Mouse (Mus musculus) kidney, postnatal 0 days (tissue): ENCODE data around the gene Sptbn1. TPM values are rescaled to one million over a fixed set of nuclear protein-coding genes. Genes with fewer than 3 reads are reported as not detected.

Experiments
- ATAC-seq: fragments of 200-750 bp; cut with Nextera tagmentation; replicated peaks from 2 replicates; pipeline ENCODE4 v1.8.0; 2017; ENCODE audit warnings: low read depth, moderate number of reproducible peaks, moderate TSS enrichment, moderate library complexity; ENCODE audit not compliant: low FRiP score
- DNase-seq: peaks from one replicate; pipeline ENCODE4 v3.0.0-alpha.2; 2016; ENCODE audit warnings: low spot score
- H3K27ac ChIP-seq: fragments of 300-500 bp; sonication (generic); 2 replicates; pipeline ENCODE4 v1.5.1; 2014; ENCODE audit warnings: mild to moderate bottlenecking
- H3K27me3 ChIP-seq: fragments of 300-500 bp; sonication (generic); 2 replicates; pipeline ENCODE4 v1.6.1; 2014; ENCODE audit warnings: low read length, mixed read lengths; ENCODE audit not compliant: insufficient read depth
- H3K36me3 ChIP-seq: fragments of 300-500 bp; sonication (generic); 2 replicates; pipeline ENCODE4 v1.6.1; 2014; ENCODE audit warnings: low read length, mixed read lengths; ENCODE audit not compliant: insufficient read depth
- H3K4me1 ChIP-seq: fragments of 300-500 bp; sonication (generic); replicated peaks from 2 replicates; pipeline ENCODE4 v1.6.1; 2014; ENCODE audit warnings: antibody characterized with exemption, low read length, mixed read lengths; ENCODE audit not compliant: insufficient read depth
- H3K4me2 ChIP-seq: fragments of 300-500 bp; sonication (generic); 2 replicates; pipeline ENCODE4 v1.6.1; 2014; ENCODE audit warnings: mild to moderate bottlenecking, low read length, moderate library complexity, mixed read lengths
- H3K4me3 ChIP-seq: fragments of 300-500 bp; sonication (generic); replicated peaks from 2 replicates; pipeline ENCODE4 v1.5.1; 2014; ENCODE audit warnings: low read depth, low read length
- H3K9ac ChIP-seq: fragments of 300-500 bp; sonication (generic); 2 replicates; pipeline ENCODE4 v1.6.1; 2014; ENCODE audit warnings: low read depth, low read length
- H3K9me3 ChIP-seq: fragments of 300-500 bp; sonication (generic); replicated peaks from 2 replicates; pipeline ENCODE4 v1.6.1; 2016; ENCODE audit warnings: low read length, inconsistent platforms, mixed read lengths
- CTCF ChIP-seq: IDR thresholded peaks from 2 replicates; pipeline ENCODE4 v1.5.1; 2016; ENCODE audit warnings: antibody characterized with exemption, low read depth, mild to moderate bottlenecking, moderate library complexity
- WGBS: fragments of 180-500 bp; shearing (Covaris S2); extraction: QIAGEN DNeasy Blood & Tissue Kit; methylation state at CpG from one replicate; pipeline ENCODE4 v1.1.7; 2014; 5-methylcytosine and 5-hydroxymethylcytosine counted together
- polyA plus RNA-seq: library from polyadenylated mRNA; unstranded; fragments of >200 nt; fragmentation: Nextera tagmentation; extraction: Ambion mirVana; gene quantifications from 2 replicates; pipeline ENCODE4 v1.2.1, GENCODE M21; 2015

Gene Sptbn1
- polyA plus RNA-seq, 1 experiment from 2014 or later = 119 TPM

DNA sequence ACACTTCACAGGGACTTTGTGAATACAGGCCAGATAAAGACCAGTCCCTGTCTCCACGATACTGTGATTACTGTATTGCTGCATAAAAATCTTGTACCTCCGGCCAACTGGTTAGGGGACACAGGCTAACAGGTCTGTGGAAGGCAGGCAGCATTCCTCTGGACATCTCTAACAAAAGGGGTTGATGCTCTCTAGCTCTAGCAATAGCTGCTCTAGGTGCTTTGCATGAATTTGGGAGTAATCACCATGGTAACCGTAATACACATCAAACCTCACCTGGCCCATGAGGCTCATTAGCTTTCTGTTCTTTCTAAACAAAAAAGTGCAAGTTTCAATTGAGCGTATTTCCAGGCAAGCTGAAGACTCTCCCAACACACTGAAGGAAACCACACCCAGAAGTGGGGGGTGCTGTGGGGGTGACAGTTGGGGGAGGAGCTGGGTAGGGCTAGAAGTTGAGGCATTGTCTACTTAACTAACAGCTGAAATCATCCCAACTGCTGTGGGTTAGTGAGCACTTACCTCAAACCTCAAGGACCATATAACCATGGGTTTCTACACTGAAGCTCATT lies 81.0 kb downstream of the Sptbn1 start:
- no peak for TF ChIP-seq CTCF
- WGBS = 82% methylated on average over 4 of the region's 4 CpGs
- DNase-seq (no peak), ATAC-seq (no peak)
- Histone ChIP-seq H3K9ac (no peak overlapping the region), H3K27me3 (no peaks in the 10 kb centered on the region), H3K36me3 (no peaks in the 10 kb centered on the region), H3K4me3 (no peak overlapping the region), H3K4me2 (no peak overlapping the region), H3K4me1 (no peaks in the 10 kb centered on the region; the same call in 1 of the 2 replicates), H3K9me3 (no peaks in the 10 kb centered on the region), H3K27ac (no peak overlapping the region)

DNA sequence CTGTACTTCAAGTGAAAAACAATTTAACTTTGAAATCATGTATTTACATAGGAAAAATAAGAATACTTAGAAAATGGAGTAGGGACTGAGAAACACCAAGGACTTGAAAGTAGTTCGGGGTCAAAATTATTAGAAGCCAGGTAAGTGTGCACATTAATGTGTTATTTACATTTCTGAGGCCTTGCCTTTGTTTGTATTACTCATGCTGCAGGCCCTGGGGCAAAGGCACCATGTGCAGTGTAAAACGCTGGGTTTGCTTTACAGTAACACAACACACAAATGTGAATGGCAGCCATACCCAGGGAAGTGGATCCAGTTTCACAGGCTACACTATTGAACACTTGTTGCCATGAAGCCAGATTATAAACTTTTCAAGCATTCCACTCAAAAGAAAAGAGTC lies 83.4 kb downstream of the Sptbn1 start:
- no peaks in the 10 kb centered on the region for H3K9me3 ChIP-seq
- no peak overlapping the region for H3K4me2 ChIP-seq
- no peaks in the 10 kb centered on the region for H3K36me3 ChIP-seq
- ATAC-seq (no peak), DNase-seq (no peak)
- no peak overlapping the region for H3K4me3 ChIP-seq
- no peaks in the 10 kb centered on the region for H3K4me1 ChIP-seq
- TF ChIP-seq CTCF = no peak
- H3K27me3 ChIP-seq = no peaks in the 10 kb centered on the region
- 50% methylated on average over 2 of the region's 2 CpGs for WGBS
- H3K27ac ChIP-seq = 0 out of 2 replicates have a peak overlapping the region, but pooled peaks have one; percentile 5
- no peak overlapping the region for H3K9ac ChIP-seq

GRCm38 (mm10) chr11:30182716-30183411 lies 85.1 kb downstream of the Sptbn1 start:
- Histone ChIP-seq H3K36me3 (no peaks in the 10 kb centered on the region), H3K4me2 (no peak overlapping the region), H3K9me3 (no peaks in the 10 kb centered on the region), H3K27ac (0 out of 2 replicates have a peak overlapping the region, but pooled peaks have one; percentile 15), H3K4me3 (no peak overlapping the region), H3K27me3 (no peaks in the 10 kb centered on the region), H3K9ac (no peak overlapping the region), H3K4me1 (peaks cover 1% of the 10 kb centered on the region; the same call in 1 of the 2 replicates)
- DNase-seq = no peak
- TF ChIP-seq CTCF = no peak
- WGBS = 77% methylated on average over 8 of the region's 8 CpGs
- no peak for ATAC-seq

DNA sequence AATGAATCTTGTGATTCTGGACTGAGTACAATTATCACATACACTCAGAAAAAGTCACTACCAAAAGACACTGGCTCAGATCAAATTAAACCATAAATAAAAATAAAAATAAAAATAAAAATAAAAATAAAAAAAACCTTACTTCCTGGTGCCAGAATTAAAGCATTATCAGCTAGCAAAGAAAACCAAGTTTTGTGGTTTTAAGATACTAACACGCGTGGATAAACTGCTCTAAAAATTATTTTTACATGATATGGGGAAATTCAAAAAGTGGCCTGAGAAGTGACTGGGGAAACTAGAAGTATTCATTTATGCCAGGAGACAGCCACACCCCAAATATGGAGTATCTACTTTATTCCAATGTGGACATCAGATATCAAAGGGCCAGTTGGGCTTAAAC lies 89.8 kb downstream of the Sptbn1 start:
- 89% methylated on average over 2 of the region's 2 CpGs for WGBS
- Histone ChIP-seq H3K9ac (no peak overlapping the region), H3K4me2 (no peak overlapping the region), H3K27me3 (no peaks in the 10 kb centered on the region), H3K9me3 (no peaks in the 10 kb centered on the region), H3K4me1 (peaks cover 13% of the 10 kb centered on the region), H3K27ac (0 out of 2 replicates have a peak overlapping the region, but pooled peaks have one; percentile 63), H3K4me3 (no peak overlapping the region), H3K36me3 (no peaks in the 10 kb centered on the region)
- no peak for DNase-seq
- no peak for ATAC-seq
- no peak for TF ChIP-seq CTCF

DNA sequence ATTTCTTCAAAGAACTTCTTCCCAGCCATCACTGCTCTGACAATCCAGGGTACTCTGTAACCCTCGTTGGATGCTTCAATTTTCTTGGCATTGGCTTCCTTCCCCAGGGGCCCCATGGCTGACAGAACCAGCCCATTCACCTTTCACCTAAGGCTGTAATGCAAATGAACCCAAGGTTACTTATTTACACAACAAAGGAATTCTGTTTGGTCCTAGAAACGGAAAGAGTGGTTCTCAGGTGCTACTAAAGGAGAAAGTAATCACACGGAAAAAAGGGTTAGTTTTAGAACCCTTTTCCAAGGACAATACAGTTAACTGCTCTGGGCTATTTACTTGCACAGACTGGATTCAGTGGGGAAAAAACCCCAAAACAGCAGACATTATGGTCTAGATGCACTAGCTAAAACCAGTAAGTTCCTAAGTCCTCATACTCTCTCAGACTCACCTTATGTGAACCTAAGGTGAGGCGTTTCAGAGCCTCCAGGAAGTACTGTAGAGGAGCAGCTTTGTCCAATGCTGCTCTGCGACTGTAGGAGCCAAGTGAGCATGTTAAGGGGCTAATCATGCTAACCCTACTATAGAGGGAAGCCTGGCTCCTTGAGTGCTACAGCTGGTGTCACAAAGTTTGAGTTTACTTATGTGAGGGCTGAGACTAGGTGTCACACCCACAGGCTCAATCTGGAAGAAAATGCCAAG lies 90.7 kb downstream of the Sptbn1 start:
- H3K9ac ChIP-seq = no peak overlapping the region
- no peak for TF ChIP-seq CTCF
- H3K27ac ChIP-seq = peak overlapping the region; percentile 63
- DNase-seq = no peak
- H3K4me2 ChIP-seq = 0 out of 2 replicates have a peak overlapping the region, but pooled peaks have one; percentile 10
- ATAC-seq = peak; percentile 65
- H3K27me3 ChIP-seq = no peaks in the 10 kb centered on the region
- no peak overlapping the region for H3K4me3 ChIP-seq
- WGBS = 32% methylated on average over 5 of the region's 5 CpGs
- no peaks in the 10 kb centered on the region for H3K36me3 ChIP-seq
- H3K4me1 ChIP-seq = peaks cover 13% of the 10 kb centered on the region
- H3K9me3 ChIP-seq = no peaks in the 10 kb centered on the region

DNA sequence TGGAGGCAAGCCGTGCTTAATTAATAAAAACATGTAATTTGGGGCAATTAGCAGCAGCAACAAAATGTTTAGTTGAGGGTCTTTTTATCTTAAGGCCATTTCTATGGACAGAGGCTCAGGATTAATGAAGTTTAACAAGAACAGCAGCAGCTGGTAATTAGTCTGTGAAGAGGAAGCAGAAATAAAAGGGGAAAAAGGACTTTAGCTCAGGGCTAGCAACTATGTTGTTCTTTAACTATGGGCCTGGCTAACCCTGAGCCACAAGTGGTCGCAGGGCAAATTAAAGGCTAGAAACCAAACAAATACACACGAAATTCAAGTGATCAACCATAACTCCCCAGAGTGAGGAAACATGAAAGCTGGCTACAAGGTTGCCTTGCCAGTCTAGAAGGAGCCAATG lies 91.9 kb downstream of the Sptbn1 start:
- no peaks in the 10 kb centered on the region for H3K36me3 ChIP-seq
- H3K27me3 ChIP-seq = no peaks in the 10 kb centered on the region
- DNase-seq (no peak), ATAC-seq (no peak)
- H3K4me2 ChIP-seq = no peak overlapping the region
- peak overlapping the region; percentile 47; the same call in 1 of the 2 replicates for H3K27ac ChIP-seq
- WGBS = 47% methylated on average over 3 of the region's 3 CpGs
- H3K9me3 ChIP-seq = no peaks in the 10 kb centered on the region
- H3K9ac ChIP-seq = no peak overlapping the region
- no peak for TF ChIP-seq CTCF
- H3K4me3 ChIP-seq = no peak overlapping the region
- peaks cover 18% of the 10 kb centered on the region for H3K4me1 ChIP-seq
